Mouse (Mus musculus): ENCODE results near the gene Optc.

Gene Optc

DNA sequence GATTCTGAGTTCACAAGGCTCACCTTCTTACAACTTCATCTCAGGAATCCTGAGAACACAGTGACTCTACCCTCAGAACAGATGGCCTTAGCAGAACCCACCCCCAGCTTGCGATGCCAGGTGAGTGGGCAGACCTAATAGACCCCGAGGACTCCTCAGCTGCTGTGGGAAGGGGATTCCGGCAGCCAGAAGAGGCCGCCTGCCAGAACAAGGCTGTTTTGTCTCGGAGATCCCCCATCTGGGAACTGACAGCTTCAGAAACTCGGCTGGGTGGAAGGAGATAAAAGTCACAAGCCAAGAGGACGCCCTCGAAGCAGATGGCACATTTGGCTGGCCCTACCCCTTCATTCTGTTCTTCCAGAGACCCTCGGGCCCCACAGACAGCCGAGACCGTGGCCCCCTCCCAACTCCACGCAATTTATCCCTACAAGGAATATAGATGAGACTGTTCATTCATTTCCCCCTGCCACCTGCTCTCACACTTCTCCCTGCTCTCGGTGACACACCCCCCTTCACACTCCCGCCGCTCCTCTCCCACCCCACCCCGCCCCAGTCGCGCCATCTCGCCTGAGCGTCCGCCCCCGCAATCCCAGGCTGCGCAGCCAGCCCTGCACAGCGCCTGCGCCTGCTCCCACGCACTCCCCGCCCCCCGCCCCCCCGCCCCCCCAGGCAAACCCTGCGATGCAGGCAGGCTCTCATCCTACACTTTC is at the start of gene Optc:
Gene Optc, minus strand, starts transcription at position 51 of the 710 bp plus-strand sequence.
- in situ Hi-C loops (cut with MboI; ENCODE audit: low sequenced_read_pairs), result no loop called here

DNA sequence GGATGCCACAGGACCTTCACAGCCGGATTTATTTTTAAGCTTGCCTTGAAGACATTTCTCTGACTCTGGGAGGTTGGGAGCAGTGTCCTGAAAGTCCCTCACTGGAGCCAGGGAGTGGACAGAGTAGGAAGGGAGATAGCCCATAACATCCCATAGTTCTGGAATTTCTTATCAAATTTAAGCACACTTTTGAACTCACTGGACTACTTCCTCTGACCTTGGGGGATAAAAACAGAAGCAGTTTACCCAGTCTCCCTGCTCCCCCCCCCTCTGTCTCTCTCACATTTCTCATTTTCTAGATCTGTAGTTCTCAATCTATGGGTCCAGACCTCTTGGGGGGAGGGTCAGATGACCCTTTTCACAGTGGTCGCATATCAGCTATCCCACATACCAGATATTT is 46.2 kb upstream of the Optc start:
- in situ Hi-C loops (cut with MboI; ENCODE audit: low sequenced_read_pairs), result no loop called here

DNA sequence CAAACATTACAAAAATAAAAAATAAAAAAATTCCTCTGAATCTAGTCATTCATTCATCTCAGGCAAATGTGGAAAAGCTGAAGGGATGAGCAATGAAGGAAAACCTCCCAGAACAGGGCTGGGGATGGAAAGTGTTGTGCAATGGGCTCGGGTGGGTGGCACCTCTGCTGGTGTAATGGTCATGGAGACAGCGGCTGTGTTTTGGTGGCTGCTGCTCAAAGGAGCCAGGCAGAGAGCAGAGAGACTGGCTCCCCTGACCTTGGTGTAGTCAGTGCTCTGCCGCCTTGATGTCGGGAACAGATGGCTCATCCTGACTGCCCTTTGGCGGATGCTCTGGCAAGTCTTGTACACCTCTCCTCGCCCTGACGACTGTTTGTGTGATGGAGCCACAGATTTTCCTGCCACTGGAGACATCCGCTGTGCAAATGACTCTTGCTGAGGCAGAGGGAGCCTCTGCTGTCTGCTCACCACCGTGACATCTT is 45.5 kb upstream of the Optc start:
- in situ Hi-C loops (cut with MboI; ENCODE audit: low sequenced_read_pairs), result no loop called here

DNA sequence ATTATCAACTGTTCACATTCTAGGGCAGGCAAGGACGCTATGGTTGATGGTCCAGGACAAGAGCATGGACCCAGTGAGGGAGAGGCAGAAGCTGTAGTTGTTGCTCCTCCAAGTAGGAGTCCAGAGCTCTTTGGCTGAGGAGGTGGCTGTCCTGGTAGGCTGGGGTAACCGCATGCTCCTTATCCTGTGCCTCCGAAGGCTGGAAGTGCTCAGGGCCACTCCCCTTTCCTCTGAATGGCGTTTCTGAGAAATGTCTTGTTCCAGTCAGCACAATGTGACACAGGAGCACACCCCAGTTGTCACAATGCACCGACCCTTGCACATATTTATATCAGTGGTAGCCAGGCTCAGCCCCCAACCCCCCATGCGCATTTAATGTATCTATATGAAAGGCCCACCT is 43.8 kb upstream of the Optc start:
- in situ Hi-C loops (cut with MboI; ENCODE audit: low sequenced_read_pairs), result no loop called here

GRCm38 (mm10) chr1:133950061-133950782 is 42.4 kb upstream of the Optc start:
- in situ Hi-C loops (cut with MboI; ENCODE audit: low sequenced_read_pairs), result no loop called here

GRCm38 (mm10) chr1:133945106-133945505 is 37.3 kb upstream of the Optc start:
- in situ Hi-C loops (cut with MboI; ENCODE audit: low sequenced_read_pairs), result no loop called here

DNA sequence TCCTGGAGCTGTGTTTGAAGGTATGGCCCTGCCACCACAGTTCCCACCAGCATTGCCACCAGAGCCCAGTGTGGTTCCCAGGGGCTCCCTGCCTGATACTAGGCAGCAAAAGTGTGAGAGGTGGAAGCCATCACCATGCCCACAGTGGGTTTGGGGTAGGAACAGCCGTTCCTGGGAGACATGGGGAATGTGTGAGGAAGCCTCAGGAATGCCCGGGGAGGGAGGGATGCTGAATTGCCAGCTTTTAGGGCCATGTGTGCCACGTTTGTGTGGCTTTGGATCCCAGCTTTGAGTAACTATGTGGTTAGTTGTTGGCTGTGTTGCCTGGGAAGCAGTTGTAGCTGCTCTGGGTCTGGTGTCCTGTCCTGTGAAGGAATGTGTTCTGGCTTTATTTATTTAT is 34.1 kb upstream of the Optc start:
- in situ Hi-C loops (cut with MboI; ENCODE audit: low sequenced_read_pairs), result no loop called here

DNA sequence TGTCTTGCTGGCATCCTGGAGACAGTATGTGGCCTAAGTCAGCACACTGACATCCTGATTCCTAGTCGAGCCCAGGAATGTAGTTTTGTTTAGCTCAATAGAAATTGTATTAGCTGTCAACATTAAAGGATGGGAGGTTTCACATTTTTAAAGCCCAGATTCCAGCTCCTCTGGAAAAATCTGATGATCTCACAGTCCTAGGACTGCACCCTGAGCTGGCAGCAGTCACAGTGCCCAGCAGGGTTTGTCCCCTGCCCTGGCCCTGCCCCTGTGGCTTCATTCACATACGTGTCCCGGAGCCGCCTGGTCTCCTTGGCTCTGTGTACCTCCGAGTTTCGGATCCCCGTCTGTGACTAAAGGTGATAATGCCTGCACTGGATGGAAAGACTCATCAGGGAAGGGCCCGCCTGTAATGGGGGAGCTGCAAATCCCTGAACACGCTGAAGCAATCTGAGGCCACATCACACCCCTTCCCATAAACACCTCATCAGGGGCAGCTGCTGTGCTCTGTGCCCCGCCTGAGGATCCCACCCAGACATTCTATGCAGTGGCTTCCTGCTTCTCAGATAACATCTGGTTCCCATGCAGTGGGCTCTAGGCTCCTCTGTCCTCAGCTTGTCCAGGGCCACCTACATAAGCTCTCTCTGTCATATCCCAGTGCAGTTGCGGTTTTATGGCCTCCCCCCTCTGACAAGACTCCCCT is 33.5 kb upstream of the Optc start:
- in situ Hi-C loops (cut with MboI; ENCODE audit: low sequenced_read_pairs), result no loop called here

- in situ Hi-C loops (cut with MboI; ENCODE audit: low sequenced_read_pairs), result no loop called here
These were observed 32.8 kb upstream of the Optc start for GRCm38 (mm10) chr1:133940481-133941092.

GRCm38 (mm10) chr1:133939708-133940107 is 31.9 kb upstream of the Optc start:
- in situ Hi-C loops (cut with MboI; ENCODE audit: low sequenced_read_pairs), result no loop called here

- in situ Hi-C loops (cut with MboI; ENCODE audit: low sequenced_read_pairs), result no loop called here
These were observed 28.4 kb upstream of the Optc start for GRCm38 (mm10) chr1:133936169-133936568.

GRCm38 (mm10) chr1:133934354-133934963 is 26.7 kb upstream of the Optc start:
- in situ Hi-C loops (cut with MboI; ENCODE audit: low sequenced_read_pairs), result no loop called here

- in situ Hi-C loops (cut with MboI; ENCODE audit: low sequenced_read_pairs), result no loop called here
These were observed 25.7 kb upstream of the Optc start for GRCm38 (mm10) chr1:133933301-133934195.

DNA sequence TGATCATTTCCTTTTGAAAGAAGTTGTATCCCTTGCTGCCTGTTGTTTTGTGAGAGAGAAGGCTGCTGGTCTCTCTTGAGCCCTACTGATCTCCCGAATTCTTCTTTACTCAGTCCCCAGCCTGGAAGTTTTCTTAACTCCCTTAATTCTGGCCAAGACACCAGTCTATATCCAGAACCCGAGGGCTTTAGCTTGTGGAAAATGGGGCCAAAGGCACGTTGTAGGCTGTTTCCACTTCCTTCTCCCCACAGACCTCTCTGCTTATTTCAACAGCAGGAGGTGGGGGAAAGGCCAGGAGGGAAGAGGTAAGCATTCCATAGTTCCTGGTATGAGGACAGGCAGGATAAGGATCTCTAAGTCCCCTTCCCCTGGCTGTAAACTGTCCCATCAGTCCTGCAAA is 22.2 kb upstream of the Optc start:
- in situ Hi-C loops (cut with MboI; ENCODE audit: low sequenced_read_pairs), result no loop called here

GRCm38 (mm10) chr1:133925223-133925622 is 17.4 kb upstream of the Optc start:
- in situ Hi-C loops (cut with MboI; ENCODE audit: low sequenced_read_pairs), result no loop called here

GRCm38 (mm10) chr1:133924141-133924875 is 16.5 kb upstream of the Optc start:
- in situ Hi-C loops (cut with MboI; ENCODE audit: low sequenced_read_pairs), result no loop called here

GRCm38 (mm10) chr1:133923071-133923470 is 15.3 kb upstream of the Optc start:
- in situ Hi-C loops (cut with MboI; ENCODE audit: low sequenced_read_pairs), result no loop called here

DNA sequence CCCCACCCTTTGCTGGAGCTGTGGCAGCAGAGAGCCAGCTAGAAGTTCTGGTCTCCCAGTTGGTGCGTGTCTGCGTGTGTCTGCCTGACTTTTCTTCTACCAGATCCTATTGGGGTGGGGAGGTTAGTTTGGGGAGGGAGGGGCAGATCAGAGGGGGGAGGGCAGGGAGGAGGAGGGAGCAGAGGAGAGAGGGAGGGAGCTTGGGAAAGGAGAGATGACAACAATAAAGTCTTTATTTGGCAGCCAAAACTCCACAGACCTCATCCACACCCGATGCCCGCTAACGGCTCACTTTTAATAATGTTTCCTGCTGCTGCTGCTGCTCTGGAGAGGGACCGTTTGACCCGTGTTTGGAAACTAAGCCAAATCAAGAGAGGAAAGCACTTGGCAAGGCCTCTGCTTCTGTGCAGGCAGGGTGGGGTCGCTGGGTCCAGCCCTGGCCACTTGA is 13.5 kb upstream of the Optc start, which contains the start of gene Prelp:
Gene Prelp, minus strand, starts transcription at position 111 of the 448 bp plus-strand sequence.
- in situ Hi-C loops (cut with MboI; ENCODE audit: low sequenced_read_pairs), result no loop called here

- in situ Hi-C loops (cut with MboI; ENCODE audit: low sequenced_read_pairs), result no loop called here
These were observed 13.1 kb upstream of the Optc start for GRCm38 (mm10) chr1:133920876-133921275.
